Mouse (Mus musculus) heart, postnatal 14 days (tissue): Measurements from ENCODE around the gene Nfu1. TPM values are rescaled to one million over a fixed set of nuclear protein-coding genes. Genes with fewer than 3 reads are reported as not detected.

ENCODE experiments used
- DNase-seq, 2 experiments: peaks; one replicate each; pipeline ENCODE4 v3.0.0; 2021 to 2022
- intact Hi-C: fragments of 180-260 bp; cut with DNase I; formaldehyde crosslinking; loops from one replicate; pipeline ENCODE4 v1.15.1; 2025
- long read RNA-seq, 2 experiments: library from polyadenylated mRNA; stranded (forward); transcript quantifications; one replicate each; pipeline ENCODE4 v2.0.0; 2021
- total RNA-seq, 2 experiments: library from RNA; stranded (reverse); gene quantifications; 2 replicates each; pipeline ENCODE4 v1.2.3; 2021

Nfu1 gene
- total RNA-seq, result 10 to 100 TPM; 68.9 to 73.5 TPM
- long read RNA-seq, experiment 1, transcript Nfu1-202 (8 exons, 950 nt), result major isoform, 81 of 107 reads
- long read RNA-seq, experiment 1, transcript Nfu1-201 (8 exons, 948 nt), result minor isoform, 11 of 107 reads
- long read RNA-seq, experiment 1, partial matches to known transcripts, result 5 of 107 reads
- long read RNA-seq, experiment 1, other reads (novel, unspliced or antisense), result 9 of 107 reads
- long read RNA-seq, experiment 2, transcript Nfu1-201 (8 exons, 948 nt), result minor isoform, 8 of 93 reads
- long read RNA-seq, experiment 2, transcript Nfu1-202 (8 exons, 950 nt), result major isoform, 71 of 93 reads
- long read RNA-seq, experiment 2, partial matches to known transcripts, result 1 of 93 reads
- long read RNA-seq, experiment 2, other reads (novel, unspliced or antisense), result 11 of 93 reads

DNA sequence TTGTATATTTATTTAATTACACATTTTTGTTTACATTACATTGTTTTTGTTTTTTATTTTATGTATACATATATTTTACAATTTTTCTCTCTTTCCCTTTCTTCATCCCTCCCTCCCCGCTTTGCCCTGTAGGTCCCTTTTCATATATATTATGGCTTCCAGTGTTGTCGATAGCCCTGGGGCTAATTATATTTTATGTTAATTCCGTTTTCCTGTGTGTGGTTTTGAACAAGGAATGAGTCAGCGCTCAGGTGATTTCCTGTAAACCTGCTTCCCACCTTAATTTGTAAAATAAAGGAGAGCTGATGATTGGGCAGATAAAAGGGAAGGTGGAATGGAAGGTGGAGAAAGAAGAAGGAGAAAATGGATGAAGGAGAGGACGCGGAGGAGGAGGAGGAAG lies at the start of gene Nfu1:
Gene Nfu1, plus strand, starts transcription at position 350 of the 400 bp plus-strand sequence.
- intact Hi-C loops, result no loop called here
- DNase-seq, result no peak

DNA sequence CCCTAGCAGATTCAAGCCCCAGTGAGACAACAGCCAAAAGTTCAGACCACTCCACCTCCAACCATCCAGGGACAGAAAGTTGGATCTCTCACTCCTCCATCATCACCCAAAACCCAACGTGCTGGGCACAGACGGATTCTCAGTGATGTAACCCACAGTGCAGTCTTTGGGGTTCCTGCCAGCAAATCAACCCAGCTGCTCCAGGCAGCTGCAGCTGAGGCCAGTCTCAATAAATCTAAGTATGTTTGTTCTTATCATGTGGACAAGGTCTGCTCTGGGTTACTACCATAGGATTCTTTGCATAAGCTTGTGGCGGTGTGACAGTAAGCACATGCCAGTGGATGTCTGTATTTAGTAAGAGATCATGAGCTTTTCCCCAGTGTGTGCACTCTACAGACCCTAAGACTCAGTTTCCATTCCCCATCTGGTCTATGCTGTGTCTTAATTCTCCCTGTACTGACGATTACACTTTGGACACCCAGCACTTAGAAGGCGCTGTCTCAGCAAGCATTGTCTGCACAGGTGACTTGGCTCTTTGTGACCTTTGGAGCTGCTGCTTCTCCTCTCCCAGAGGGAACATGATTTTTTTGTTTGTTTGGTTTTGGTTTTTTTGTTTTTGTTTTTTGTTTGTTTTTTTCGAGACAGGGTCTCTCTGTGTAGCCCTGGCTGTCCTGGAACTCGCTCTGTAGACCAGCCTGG lies 44.9 kb upstream of the Nfu1 start:
- no peak for DNase-seq
- intact Hi-C loops, result no loop called here

DNA sequence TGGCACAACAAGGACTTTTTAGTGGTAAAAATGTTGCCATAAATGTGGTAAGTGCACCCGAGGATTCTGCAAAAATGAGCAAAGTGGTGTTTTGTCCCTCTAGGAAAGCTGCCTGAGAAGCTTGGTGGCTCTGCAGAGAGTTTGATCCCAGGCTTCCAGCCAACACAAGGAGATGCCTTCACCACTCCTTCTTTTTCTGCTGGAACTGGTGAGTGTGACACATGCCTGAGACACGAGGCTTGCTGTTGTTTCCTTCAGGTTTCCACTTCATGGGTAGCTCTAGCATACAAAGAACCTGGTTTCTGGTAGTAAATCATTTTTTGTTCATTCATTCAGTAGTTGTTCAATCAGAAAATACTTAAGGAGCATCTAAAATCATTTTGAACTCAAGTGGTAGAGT lies 41.9 kb upstream of the Nfu1 start:
- DNase-seq, result no peak
- intact Hi-C loops, result no loop called here

DNA sequence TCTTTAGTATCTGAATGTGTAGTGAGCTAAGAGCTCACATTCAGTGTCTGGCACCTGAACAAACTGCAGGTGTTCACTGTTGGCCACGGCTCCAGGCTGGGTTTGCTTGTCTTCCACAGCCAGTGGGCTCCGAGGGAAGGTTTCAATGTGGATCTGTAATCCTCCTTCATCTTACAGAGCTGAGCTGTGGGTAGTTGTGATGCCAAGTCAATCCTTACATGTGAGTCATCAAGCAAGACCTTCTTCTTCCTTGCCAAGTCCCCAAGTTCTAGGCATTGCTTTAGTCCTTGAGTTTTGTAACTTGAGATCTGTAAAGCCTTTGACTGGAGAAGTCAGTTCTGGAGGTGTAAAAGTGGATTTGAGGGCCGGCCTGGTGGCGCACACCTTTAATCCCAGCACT lies 35.1 kb upstream of the Nfu1 start:
- no peak for DNase-seq
- intact Hi-C loops, result no loop called here

DNA sequence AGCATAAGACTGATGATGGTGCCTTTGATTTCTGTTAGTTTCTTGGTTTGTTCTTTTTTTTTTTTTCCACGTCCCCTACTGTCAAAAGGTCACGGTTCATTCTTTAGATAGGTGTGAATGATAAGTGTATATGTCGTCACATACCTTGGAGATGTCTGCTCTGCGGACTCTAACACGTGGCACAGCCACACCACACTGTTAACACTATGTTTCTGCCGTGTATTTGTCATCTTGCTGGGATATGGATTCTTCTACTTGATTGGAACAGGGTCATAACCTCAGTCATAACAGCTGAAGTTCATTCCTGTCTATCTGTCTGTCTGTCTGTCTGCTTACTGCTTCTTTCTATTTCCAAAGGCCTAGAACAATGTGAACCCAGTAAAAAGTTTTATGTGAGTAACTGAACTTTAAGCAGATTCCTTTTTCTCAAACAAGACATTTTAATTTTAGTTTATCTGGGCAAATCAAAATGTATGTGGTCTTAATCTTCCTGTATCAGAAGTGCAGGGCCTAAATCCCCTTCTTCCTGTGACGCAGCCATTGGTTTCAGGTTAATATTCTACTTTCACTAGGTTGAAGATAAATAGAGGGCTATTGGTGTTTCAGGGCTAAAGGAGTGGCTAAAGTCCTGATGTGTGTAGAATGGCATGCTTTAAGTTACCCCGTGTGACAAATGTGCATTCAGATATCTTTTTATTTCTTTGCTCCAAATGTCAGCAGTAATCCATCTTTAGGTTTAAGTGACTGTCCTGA lies 30.7 kb upstream of the Nfu1 start:
- intact Hi-C loops, result no loop called here
- DNase-seq, result no peak

DNA sequence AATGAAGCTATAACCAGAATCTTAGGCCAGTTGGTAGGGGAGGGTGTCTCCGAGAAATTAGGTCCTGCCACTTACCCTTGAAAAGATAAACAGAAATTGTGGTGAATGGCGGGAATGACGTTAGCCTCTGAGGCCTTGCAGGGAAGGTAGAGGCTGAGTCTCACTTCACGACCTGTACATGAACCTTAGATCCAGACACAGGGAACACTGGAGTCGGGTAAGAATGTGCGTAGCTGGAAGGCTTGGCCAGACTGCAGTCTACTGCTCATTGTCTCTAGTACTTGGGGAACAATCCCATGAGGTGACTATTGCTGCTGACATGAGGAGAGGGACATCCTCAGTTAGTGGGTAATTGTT lies 30.1 kb upstream of the Nfu1 start:
- intact Hi-C loops, result no loop called here
- no peak for DNase-seq

DNA sequence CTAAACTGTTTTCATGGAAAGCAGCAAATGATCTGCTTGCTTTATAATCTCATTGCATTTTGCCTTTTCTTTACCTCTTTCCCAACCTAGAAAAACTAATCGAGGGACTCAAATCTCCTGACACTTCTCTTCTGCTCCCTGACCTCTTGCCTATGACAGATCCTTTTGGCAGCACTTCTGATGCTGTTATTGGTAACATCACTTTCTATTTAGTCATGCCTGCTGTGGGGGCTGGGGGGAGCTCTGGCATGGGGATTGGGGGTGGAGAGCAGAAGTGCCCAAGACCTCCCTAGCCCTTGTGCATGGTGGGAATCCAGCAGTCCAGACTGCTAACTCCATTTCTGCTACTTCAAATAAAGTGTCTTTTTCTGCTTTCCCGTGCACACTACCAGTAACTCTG lies 27.8 kb upstream of the Nfu1 start:
- DNase-seq, result no peak
- intact Hi-C loops, result no loop called here

DNA sequence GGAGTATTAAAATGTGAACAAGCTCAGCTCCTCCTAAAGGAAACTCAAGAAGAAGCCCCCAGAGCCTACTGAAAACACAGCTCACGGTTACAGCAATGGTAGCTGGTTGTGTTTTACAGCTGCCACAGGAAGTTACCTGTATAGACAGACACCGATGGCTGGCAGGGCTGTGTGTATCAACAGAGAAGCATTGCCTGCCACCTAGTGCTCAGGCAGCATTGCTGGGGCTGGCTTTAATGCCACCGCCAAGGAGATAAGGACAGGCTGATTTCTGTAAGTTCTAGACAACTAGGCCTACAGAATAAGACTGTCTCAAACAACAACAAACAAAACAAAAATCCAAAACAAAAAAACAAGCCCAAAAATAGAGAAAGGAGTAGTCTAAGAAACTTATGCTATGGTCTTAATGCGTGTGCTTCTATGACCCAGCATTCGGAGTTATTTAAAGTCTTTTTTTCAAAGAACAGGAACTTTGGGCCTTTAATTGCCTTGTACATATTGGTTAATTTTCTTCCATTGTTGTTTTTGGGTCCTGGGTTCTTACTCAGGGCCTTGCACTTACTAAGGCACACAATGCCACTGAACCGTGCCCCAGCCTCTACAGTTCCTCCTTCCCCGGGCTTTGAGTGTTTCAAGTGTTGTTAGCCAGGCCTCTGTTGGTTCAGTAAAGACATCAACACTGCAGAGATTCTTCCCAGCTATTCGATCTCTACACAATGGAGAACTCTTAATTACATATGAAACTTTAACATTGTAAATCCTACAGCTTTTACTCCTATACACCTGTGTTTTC lies 23.5 kb upstream of the Nfu1 start:
- intact Hi-C loops, result no loop called here
- no peak for DNase-seq

DNA sequence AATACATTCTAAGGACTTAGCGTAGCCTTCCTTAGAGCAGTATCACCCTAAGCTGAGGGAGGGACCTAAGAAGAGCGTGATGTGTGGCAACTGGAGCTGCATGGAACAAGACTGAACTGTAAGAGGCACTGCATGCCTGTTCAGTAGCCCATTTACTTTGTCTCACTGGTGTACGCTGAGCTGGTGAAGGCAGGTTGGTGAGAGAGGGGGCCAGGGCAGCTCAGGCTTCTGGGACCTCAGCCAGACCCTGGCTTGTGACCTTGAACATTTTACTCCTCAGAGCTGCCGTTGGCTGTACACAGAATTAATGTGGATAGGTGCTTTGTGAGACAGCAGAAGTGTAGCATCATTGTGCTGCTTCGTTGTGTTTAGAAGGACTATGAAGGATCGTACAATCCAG lies 19.5 kb upstream of the Nfu1 start:
- intact Hi-C loops, result no loop called here
- DNase-seq, result peak; percentile 41 to 63

DNA sequence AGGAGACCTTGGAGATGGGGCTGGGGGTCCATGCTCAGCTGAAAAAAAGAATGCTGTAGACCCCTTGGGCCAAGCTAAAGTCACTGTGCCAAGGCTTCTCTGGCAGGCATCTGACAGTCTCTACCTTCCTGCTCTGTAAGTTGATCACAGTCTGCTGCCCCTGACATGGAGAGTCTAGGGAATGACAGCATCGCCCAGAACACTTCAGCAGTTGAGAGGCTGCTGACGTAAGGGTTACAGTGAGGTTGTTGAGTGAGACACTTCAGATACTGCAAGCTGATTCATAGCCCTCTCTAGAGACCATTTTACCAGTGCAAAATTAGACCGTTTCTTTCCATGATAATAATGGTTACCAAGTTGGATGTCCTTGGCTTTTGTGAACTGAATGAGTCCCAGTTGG lies 18.0 kb upstream of the Nfu1 start:
- intact Hi-C loops, result no loop called here
- DNase-seq, result peak in 1 of 2 experiments; percentile 14

DNA sequence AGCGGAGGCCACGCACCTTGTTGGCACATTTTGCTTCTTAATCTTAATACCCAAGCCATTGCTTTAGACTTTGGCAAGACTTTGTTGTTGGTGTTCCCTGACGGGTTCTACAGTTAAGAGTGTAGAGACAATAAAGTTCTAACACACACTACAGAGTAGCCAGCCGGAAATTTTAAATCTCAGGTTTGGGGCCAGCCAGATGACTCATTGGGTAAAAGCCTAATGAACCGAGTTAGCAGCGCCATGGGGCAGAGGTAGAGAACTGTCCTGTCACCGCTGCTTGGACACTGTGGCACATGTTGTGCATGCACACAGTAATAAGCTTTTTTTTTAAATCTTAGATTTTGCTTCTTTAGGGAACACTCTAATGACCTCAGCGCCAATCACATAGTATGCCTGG lies 16.7 kb upstream of the Nfu1 start:
- intact Hi-C loops, result no loop called here
- DNase-seq, result no peak

DNA sequence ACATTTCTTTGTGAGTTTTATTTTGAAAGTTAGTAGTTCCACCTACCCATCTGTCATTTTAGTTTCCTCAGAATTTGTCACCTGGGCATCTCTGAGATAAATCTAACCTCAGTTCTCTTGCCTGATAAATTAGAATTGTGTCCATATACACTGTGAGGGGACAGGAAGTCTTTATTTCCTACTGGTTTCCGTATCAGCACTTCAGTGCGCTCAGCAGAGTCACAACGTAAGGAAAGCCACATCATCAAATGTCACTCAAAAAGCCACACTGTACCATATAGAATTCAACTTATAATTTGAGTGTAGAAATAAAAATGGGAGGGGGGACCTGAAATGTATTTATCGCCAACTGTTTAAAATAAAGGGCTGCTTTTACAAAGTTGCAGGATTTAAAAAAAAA lies 14.8 kb upstream of the Nfu1 start:
- intact Hi-C loops, result no loop called here
- no peak for DNase-seq

DNA sequence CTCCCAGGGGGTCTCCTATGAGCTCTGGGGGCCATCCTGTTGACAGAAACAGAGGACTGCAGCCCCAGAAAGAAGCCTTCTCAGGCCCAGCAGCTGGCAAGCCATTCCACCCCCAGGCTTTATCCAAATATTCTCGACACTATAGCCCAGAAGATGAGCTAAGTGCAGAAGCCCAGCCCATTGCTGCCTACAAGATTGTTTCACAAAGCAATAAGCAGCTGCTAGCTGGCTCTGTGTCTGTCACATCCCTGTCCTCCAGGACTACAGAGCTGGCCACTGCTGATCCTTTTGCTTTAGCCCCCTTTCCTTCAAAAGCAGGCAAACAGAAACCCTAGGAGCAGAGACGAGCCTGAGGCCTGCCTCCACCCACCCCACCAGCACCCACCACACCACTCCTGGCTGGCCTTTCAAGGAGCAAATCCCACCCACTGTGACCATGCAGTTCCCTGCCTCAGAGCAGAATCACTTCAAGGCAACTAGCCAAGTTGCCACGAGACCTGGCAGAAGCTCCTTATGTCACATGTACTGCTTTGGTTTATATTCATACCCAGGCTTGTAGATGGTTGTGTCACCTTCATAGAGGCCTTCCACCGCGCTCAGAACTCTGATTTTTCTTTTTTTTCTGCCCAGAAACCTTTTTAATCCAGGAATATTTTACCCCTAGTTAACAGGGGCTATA lies 12.3 kb upstream of the Nfu1 start:
- intact Hi-C loops, result no loop called here

DNA sequence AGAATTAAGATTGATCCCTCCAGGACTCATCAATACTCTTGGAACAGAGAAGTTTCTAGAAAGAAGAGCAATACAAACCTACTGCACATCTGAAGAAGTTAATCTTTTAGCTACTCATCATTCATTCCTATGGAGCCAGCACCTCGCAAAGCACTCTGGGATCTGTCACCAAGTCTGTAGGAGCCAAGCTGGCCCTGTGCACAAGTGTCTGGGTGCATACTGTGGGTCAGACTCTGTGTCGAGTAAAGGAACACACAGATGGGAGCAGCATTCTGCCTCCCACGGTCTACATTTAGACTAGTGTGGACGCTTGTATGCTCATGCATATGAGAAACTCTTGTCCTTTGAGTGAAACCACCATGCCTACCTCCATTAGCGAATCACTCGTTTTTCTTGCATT lies 11.7 kb upstream of the Nfu1 start:
- intact Hi-C loops, result no loop called here

More for the DNA sequence above, 12.3 kb upstream of the Nfu1 start:
- DNase-seq, result peak; percentile 33 to 69

DNA sequence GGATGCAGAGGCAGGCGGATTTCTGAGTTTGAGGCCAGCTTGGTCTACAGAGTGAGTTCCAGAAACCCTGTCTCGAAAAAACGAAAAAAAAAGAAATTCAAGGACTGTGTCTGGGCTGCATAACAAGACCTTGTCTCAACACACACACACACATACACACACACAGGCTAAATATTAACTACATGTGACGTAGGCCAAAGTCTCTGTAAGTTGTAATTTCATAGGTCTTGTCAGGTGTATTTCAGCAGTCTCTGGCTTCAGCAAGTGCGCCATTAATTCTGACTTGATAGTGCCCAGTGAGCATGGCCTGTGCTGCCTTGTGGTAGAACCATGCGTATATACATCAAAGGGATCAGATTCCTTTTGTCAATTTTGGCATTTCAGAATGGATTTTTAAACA lies 7.0 kb upstream of the Nfu1 start:
- no peak for DNase-seq
- intact Hi-C loops, result loop anchor here (5.0 kb wide), 1 partner anchor 190 kb away; no protein-coding TSS in a partner anchor

More for the DNA sequence above, 11.7 kb upstream of the Nfu1 start:
- no peak for DNase-seq

DNA sequence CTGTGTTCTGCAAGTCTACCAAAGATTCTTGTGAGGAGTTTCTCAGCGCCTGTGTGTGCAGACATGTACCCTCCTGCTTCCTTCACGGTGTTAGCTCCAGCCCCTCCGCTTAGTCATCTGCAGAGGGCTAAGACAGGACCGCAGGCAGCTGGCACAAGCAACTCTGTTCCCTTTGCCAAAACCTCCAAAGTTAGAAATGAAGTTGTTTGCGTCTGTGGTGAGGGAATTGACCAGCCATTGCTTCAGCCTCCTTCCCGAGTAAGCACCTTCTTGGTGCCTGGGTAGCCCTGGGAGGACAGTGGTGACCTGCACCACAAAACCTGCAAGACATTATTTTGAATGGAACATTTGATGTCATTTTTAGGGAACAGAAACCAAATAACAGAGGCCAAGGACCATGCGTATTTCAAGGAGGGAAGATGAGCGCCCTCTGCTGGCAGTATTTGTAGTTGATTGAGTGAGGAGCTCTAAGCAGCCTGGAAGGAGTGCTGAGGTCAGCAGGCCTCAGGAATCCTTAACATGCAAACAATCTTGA lies 6.4 kb upstream of the Nfu1 start:
- DNase-seq, result peak; percentile 83 to 91
- intact Hi-C loops, result loop anchor here (5.0 kb wide), 1 partner anchor 190 kb away; no protein-coding TSS in a partner anchor

DNA sequence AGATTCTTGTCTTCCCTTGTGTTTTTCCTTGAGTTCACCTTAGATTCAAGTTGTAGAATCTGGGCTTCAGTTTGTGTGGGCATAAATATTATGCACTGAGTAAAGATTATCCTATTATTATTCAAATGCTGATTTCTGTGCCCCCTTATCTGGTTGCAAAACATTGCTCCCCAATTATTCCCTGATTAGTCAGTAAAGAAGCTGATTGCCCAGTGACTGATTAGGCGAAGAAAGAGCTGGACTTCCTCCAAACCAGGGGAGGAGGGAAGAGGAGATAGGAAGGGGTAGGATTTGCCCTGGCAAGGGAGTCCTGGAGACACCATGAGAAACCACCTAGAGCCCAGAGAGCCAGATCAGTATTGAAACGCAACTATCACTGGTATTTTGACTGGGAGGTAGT lies 4.9 kb upstream of the Nfu1 start:
- intact Hi-C loops, result loop anchor here (5.0 kb wide), 1 partner anchor 192 kb away; no protein-coding TSS in a partner anchor
- DNase-seq, result no peak

DNA sequence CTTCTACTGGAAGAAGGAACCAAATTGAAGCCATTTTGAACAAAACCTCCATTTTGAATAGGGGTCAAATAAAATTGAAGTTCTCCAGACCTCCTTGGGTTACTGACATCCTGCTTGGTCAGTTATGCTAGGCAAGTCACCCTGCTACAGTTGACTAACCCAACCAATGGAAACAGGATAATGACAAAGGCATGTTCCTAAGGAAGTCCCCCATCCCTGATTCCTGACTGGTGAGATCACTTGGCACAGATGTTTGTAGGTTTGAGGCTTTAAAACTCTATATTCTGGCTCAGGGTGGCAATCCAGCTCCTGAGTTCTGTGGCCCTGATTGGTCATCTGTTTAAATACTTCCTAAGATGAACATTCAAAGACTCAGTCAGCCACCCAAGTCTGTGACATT lies 3.5 kb upstream of the Nfu1 start:
- DNase-seq, result no peak
- intact Hi-C loops, result no loop called here

DNA sequence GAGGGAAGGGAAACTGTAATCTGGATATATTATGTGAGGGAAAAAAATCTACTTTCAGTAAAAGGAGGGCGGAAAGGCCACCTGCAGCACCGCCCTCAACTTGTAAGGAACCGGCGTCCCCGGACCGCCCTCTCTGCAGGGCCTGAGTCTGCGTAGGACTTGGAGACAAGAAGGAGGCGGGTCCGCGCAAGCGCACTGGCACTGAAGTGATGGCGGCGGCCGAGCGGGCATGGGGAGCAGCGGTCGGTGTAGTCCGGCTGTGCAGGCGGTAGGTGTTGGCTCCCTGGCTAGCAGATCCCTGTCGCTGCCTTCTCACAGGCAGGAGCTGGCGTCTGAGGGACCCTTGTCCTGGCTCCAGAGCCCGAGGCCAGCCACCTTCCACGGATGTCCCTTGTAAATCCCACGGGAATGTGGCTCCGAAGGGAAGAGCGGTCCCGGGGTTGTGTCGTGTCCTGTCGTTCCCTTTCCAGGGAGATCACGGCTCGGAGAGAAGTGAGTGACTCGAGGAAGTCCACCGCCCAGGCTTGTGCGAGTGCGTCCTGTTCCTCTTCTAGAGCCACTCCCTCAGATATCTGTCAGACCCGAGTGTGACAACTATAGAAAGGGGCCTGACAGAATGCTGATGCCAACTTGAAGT lies 774 bp downstream of the Nfu1 start:
- intact Hi-C loops, result no loop called here
- peak; percentile 96 to 97 for DNase-seq
